Mouse (Mus musculus) heart, embryonic 10.5 days (tissue): ENCODE results near the gene Fam131a. TPM values are rescaled to one million over a fixed set of nuclear protein-coding genes. Genes with fewer than 3 reads are reported as not detected.

Experiments
- DNase-seq: peaks from one replicate; pipeline ENCODE4 v3.0.0-alpha.2; 2017; ENCODE audit warnings: low spot score
- H3K27ac ChIP-seq: fragments of 300-500 bp; sonication (generic); 2 replicates; pipeline ENCODE4 v1.5.1; 2016; ENCODE audit warnings: mild to moderate bottlenecking
- H3K27me3 ChIP-seq: fragments of 300-500 bp; sonication (generic); 2 replicates; pipeline ENCODE4 v1.6.1; 2016; ENCODE audit warnings: mild to moderate bottlenecking; ENCODE audit not compliant: poor library complexity, insufficient read depth, severe bottlenecking
- H3K36me3 ChIP-seq: fragments of 300-500 bp; sonication (generic); 2 replicates; pipeline ENCODE4 v1.6.1; 2016; ENCODE audit warnings: mild to moderate bottlenecking, moderate library complexity
- H3K4me1 ChIP-seq: fragments of 300-500 bp; sonication (generic); 2 replicates; pipeline ENCODE4 v1.6.1; 2016; ENCODE audit warnings: mild to moderate bottlenecking
- H3K4me3 ChIP-seq: fragments of 300-500 bp; sonication (generic); 2 replicates; pipeline ENCODE4 v1.5.1; 2016; ENCODE audit warnings: mild to moderate bottlenecking, moderate library complexity
- H3K9me3 ChIP-seq: fragments of 300-500 bp; sonication (generic); 2 replicates; pipeline ENCODE4 v1.6.1; 2016; ENCODE audit warnings: mild to moderate bottlenecking, moderate library complexity
- WGBS: fragments of 180-500 bp; shearing (Covaris S2); methylation state at CpG from one replicate; pipeline ENCODE4 v1.1.7; 2016; 5-methylcytosine and 5-hydroxymethylcytosine counted together
- polyA plus RNA-seq: library from polyadenylated mRNA; unstranded; fragments of >200 nt; fragmentation: Nextera tagmentation; extraction: Ambion mirVana; gene quantifications from 2 replicates; pipeline ENCODE4 v1.2.1, GENCODE M21; 2016

The Fam131a gene
- polyA plus RNA-seq, 1 experiment from 2014 or later, result 2.5 TPM

DNA sequence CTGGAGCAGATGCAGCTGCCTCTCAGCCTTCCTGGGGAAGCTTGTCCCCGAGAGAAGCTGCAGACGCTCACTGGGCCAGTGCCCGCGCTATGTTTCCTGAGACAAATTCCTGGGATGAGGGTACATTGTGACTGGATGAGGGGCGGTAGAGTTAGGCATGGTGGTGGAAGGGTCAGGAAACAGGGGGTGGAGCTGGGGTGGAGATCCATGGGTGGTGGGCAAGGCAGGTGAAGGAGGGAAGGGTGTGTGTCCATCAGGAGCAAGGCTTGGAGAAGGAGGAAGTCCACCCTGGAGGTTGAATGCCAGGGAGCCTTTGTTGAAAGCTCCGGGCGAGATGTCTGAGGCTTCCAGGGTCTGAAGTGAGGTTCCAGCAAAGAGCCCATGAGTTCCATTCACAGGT is 32.3 kb downstream of the Fam131a start:
- H3K4me3 ChIP-seq, result no peak overlapping the region
- 73% methylated on average over 7 of the region's 7 CpGs for WGBS
- DNase-seq, result no peak

DNA sequence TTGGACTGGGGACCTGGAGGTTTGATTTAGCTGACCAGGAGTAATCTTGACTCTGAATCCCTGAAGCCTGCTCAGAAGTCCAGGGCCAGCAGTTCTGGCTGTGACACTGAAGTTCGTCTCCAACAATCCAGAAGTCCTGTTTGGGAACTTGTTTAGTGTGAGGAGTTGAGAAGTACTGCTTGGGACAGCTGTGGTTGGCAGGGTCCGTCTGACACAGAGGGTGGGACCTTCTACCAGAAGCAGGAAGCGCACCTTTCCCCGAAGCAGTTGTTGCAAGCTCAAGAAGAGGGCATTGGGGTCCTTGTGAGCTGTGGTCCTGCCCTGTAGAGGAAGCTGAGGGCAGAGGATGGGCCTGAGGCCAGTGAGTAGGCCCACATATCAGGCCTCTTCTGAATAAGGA is 32.7 kb downstream of the Fam131a start:
- Histone ChIP-seq H3K27me3 (peaks cover 18% of the 10 kb centered on the region), H3K4me1 (peaks cover 8% of the 10 kb centered on the region; the same call in 1 of the 2 replicates), H3K36me3 (peaks cover 17% of the 10 kb centered on the region), H3K27ac (no peak overlapping the region), H3K4me3 (no peak overlapping the region), H3K9me3 (no peaks in the 10 kb centered on the region)
- WGBS, result 72% methylated on average over 4 of the region's 4 CpGs
- DNase-seq, result no peak

More for the DNA sequence above, 32.3 kb downstream of the Fam131a start:
- peaks cover 14% of the 10 kb centered on the region for H3K27me3 ChIP-seq
- no peak overlapping the region for H3K27ac ChIP-seq
- H3K4me1 ChIP-seq, result peaks cover 6% of the 10 kb centered on the region; the same call in 1 of the 2 replicates
- no peaks in the 10 kb centered on the region for H3K9me3 ChIP-seq
- H3K36me3 ChIP-seq, result peaks cover 21% of the 10 kb centered on the region

DNA sequence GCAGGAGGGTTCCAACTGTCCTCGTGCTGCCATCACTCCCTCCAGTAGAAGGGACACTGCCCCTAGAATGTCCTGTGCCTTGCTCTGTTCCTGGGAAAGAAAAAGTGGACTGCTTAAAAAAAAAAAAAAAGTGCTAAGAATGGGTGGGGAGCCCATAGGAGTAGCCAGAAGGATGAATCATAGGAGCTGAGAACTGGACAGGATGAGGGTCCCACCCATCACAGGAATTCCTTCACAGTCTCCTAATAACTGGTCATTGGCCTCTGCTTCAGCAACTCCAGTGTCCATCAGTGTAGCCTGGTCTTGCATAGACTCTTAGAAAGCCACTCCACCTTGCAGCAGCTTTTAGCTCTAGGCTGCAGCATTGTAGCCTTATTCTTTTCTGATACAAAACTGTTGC is 33.3 kb downstream of the Fam131a start:
- no peak overlapping the region for H3K27ac ChIP-seq
- H3K4me3 ChIP-seq, result no peak overlapping the region
- H3K4me1 ChIP-seq, result peaks cover 8% of the 10 kb centered on the region; the same call in 1 of the 2 replicates
- DNase-seq, result no peak
- peaks cover 20% of the 10 kb centered on the region for H3K27me3 ChIP-seq
- H3K36me3 ChIP-seq, result peaks cover 11% of the 10 kb centered on the region
- 67% methylated on average over 1 of the region's 1 CpGs for WGBS
- no peaks in the 10 kb centered on the region for H3K9me3 ChIP-seq

DNA sequence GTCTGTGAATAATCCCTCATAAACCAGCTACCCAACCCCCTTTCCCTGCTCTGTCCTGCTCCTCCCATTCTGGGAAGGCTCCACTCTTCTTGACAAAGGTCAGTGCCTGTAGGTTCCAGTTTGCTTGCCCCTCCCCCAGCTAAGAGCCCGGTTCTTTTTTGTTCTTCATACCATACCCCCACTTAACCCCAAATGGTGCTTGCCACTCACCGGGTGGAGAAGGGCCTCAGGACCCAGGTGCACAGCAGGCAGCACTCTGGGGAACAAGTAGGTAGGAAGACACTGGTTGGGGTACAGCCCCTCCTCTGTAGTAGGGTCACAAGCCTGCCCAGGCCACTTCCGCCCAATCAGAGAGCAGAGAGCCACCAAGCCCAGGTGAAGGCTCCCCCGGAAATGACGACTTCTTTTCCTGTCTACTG is 37.3 kb downstream of the Fam131a start:
- no peak for DNase-seq
- 25% methylated on average over 5 of the region's 5 CpGs for WGBS
- H3K36me3 ChIP-seq, result no peaks in the 10 kb centered on the region
- H3K27me3 ChIP-seq, result peaks cover 56% of the 10 kb centered on the region
- no peaks in the 10 kb centered on the region for H3K9me3 ChIP-seq
- no peak overlapping the region for H3K27ac ChIP-seq
- peaks cover 37% of the 10 kb centered on the region for H3K4me1 ChIP-seq
- no peak overlapping the region for H3K4me3 ChIP-seq

DNA sequence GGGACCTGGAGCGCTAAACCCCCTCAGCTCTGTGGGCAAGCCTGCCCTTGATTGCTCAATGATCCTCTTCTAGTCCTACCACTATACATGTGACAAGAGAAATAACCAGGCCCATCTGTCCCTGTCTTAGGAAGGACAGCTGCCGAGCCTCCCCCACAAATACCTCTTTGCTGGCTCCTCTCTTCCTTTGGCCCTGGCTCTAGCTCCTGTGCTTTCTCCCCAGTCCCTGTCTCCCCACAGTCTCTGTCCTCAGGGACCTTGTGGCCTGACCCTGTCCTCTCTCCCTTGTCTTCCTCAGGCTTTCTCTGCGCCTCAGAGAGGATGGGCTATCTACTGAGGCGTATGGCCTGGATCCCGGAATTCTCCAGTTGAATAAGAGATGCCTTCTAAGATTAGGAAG is 38.6 kb downstream of the Fam131a start:
- 58% methylated on average over 5 of the region's 5 CpGs for WGBS
- no peaks in the 10 kb centered on the region for H3K36me3 ChIP-seq
- peaks cover 37% of the 10 kb centered on the region for H3K4me1 ChIP-seq
- no peak for DNase-seq
- no peaks in the 10 kb centered on the region for H3K9me3 ChIP-seq
- no peak overlapping the region for H3K27ac ChIP-seq
- H3K27me3 ChIP-seq, result peaks cover 63% of the 10 kb centered on the region
- no peak overlapping the region for H3K4me3 ChIP-seq

DNA sequence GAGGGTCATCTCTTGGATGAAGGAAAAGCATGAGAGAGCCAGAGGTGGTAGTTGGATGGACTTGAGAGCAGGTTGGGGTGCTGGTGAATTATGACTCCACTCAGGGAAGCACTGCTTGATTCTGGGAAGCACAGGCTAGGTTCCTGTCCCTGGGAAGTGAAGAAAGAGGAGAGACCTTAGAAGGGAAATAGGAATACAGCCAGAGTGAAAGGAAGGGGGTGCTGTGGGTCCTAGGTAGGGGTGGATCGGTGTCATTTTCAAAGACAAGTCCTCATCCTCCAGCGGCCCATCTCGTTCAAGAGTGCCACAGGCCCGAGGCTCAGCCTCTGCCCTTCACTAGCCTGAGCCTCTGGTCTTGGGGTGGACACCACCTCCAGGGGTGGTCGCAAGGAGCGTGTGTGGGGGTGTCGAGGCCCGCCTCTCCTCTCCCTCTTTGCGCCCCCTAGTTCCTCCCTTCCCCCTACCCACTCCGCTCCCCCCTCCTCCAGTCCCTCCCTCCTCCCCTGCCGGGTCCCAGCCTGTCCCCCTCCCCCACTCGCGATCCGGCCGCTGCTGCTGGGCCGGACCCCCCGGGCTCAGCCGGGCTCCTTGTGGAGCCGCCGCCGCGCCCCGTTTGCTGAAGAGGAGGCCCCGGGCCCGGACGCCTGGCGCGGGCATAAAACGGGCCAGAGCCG is 39.3 kb downstream of the Fam131a start:
- H3K4me3 ChIP-seq, result peak overlapping the region; percentile 69
- no peaks in the 10 kb centered on the region for H3K9me3 ChIP-seq
- no peak for DNase-seq
- H3K4me1 ChIP-seq, result peaks cover 37% of the 10 kb centered on the region
- WGBS, result 1% methylated on average over 30 of the region's 30 CpGs
- H3K27me3 ChIP-seq, result peaks cover 70% of the 10 kb centered on the region
- no peaks in the 10 kb centered on the region for H3K36me3 ChIP-seq
- peak overlapping the region; percentile 81 for H3K27ac ChIP-seq

DNA sequence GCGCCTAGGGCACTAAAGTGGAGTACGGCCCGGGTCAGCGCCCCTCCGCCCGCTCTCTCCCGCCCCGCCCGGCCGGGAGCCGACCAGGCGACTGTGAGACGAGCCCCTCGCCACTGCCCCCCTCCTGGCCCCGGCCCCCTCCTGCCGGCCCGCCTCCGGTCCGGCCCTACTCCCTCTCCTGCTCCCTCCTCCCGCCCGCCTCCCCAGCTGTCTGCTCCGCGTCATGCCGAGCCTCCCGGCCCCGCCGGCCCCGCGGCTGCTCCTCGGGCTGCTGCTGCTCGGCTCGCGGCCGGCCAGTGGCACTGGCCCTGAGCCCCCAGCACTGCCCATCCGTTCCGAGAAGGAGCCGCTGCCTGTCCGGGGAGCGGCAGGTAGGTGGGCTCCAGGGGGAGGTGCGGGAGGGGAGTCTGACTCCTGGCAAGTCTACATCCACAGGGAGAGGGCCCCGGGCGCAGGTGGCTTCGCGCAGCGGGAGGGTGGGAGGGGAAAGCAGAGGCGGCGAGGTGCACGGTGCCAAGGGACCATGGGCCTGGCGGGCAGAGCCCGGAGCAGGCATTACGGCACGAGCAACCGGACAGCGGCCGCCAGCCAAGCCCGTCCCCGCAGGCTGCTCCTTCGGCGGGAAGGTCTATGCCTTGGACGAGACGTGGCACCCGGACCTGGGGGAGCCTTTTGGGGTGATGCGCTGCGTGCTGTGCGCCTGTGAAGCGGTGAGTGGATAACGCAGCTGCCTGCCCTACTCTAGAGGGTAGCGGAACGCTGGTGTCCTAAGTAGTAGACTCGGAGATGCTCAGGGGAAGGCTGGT is 40.1 kb downstream of the Fam131a start, which contains the start of gene Chrd:
Chrd (plus strand) TSS at position 203 of the 806 bp plus-strand sequence.
- under 1% methylated on average over 58 of the region's 70 CpGs for WGBS
- H3K4me1 ChIP-seq, result peaks cover 37% of the 10 kb centered on the region
- H3K9me3 ChIP-seq, result no peaks in the 10 kb centered on the region
- peak within 1 kb of the TSS; percentile 81 for H3K27ac ChIP-seq
- DNase-seq, result no peak
- H3K4me3 ChIP-seq, result peak within 1 kb of the TSS; percentile 69
- peaks cover 77% of the 10 kb centered on the region for H3K27me3 ChIP-seq
- H3K36me3 ChIP-seq, result no peaks in the 10 kb centered on the region

DNA sequence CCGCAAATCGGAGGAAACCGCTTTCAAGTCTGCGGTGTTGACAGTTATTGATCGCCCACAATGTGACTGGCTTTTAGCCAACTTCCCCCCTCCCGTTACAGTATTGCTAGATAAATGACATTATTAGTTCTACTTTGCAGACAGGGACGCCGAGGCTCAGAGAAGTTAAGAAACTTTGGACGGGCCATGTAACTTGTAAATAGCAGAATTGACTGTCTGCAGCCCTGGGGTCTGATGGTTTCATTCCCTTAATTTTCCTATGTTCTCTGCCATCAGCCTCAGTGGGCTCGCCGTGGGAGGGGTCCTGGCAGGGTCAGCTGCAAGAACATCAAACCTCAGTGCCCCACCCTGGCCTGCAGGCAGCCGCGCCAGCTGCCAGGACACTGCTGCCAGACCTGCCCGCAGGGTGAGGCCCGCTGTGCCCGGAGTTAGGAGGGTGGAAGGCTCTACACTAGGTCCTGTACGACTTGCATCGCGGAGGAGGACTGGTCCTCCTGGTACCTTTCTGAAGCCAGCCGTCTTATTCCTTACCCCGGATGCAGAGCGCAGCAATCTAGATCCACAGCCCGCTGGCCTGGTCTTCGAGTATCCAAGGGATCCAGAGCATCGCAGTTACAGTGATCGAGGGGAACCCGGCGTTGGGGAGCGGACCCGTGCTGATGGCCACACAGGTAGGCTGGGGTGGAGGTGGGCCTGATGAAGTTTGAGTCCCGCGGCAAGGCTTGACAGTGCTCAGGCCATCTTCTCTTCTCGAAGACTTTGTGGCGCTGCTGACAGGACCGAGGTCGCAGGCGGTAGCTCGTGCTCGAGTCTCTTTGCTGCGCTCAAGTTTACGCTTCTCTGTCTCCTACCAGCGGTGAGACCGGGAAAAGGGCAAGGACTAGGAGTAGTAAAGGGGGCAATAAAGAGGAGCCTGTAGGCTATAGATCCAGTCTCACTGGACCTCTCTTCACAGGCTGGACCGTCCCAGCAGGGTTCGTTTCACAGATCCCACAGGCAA is 41.0 kb downstream of the Fam131a start, which contains the start of gene Thpo:
Thpo (minus strand) TSS at position 781 of the 1,000 bp plus-strand sequence.
- no peaks in the 10 kb centered on the region for H3K36me3 ChIP-seq
- H3K27me3 ChIP-seq, result peaks cover 82% of the 10 kb centered on the region
- peak within 1 kb of the TSS; percentile 69 for H3K4me3 ChIP-seq
- H3K4me1 ChIP-seq, result peaks cover 37% of the 10 kb centered on the region
- H3K27ac ChIP-seq, result peak within 1 kb of the TSS; percentile 81
- no peaks in the 10 kb centered on the region for H3K9me3 ChIP-seq
- WGBS, result 3% methylated on average over 45 of the region's 45 CpGs
- DNase-seq, result no peak

DNA sequence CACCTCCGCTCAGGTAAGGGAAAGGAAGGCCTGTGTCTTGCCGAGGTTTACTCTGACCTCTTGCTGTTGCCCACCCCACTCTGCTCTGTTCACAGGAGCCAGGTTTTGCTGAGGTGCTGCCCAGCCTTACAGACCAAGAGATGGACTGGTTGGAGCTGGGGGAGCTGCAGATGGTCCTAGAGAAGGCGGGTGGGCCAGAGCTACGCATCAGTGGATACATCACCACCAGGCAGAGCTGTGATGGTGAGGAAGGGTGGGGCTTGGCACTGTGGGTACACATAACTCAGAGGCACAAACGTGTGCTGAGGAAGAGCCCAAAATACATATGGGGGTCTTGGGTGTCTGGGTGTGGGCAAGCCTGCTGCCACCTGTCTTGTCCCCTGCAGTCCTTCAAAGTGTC is 42.6 kb downstream of the Fam131a start:
- no peaks in the 10 kb centered on the region for H3K36me3 ChIP-seq
- H3K4me3 ChIP-seq, result no peak overlapping the region
- DNase-seq, result no peak
- H3K27ac ChIP-seq, result no peak overlapping the region
- H3K9me3 ChIP-seq, result no peaks in the 10 kb centered on the region
- peaks cover 73% of the 10 kb centered on the region for H3K27me3 ChIP-seq
- peaks cover 29% of the 10 kb centered on the region for H3K4me1 ChIP-seq
- WGBS, result 69% methylated on average over 5 of the region's 5 CpGs

DNA sequence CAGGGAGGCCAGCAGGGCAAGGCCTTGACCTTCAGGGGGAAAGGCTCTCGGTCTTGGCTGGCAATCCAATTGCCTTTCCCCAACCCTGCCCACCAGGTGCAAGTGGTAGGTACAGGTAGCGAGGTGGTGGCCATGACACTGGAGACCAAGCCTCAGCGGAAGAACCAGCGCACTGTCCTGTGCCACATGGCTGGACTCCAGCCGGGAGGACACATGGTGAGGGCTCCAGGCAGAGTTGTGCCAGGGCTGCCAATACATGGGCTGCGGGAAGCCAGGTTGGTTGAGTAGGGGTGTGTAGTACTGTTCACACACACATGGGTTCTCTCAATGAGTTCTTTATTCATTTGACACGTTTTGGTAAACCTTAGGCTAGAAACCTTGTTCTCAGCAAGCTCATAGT is 43.1 kb downstream of the Fam131a start:
- peaks cover 29% of the 10 kb centered on the region for H3K4me1 ChIP-seq
- no peaks in the 10 kb centered on the region for H3K36me3 ChIP-seq
- WGBS, result 84% methylated on average over 7 of the region's 7 CpGs
- no peak for DNase-seq
- no peaks in the 10 kb centered on the region for H3K9me3 ChIP-seq
- H3K27ac ChIP-seq, result no peak overlapping the region
- no peak overlapping the region for H3K4me3 ChIP-seq
- H3K27me3 ChIP-seq, result peaks cover 72% of the 10 kb centered on the region

DNA sequence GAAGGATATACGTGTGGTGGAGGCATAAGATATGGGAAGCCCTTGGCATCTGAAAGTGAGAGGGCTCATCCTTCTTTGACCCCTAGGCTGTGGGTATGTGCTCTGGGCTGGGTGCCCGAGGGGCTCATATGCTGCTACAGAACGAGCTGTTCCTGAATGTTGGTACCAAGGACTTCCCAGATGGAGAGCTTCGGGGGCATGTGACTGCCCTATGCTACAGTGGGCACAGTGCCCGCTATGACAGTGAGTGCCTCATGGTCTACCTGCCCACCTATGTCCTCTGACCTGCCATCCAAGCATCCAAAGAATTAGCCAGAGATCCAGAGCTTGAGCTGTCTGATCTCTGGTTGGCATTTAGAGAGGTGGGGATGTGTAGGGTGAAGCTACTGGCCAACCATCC is 43.8 kb downstream of the Fam131a start:
- DNase-seq, result no peak
- Histone ChIP-seq H3K9me3 (no peaks in the 10 kb centered on the region), H3K4me1 (peaks cover 26% of the 10 kb centered on the region), H3K36me3 (no peaks in the 10 kb centered on the region), H3K4me3 (no peak overlapping the region), H3K27ac (no peak overlapping the region), H3K27me3 (peaks cover 66% of the 10 kb centered on the region)
- 79% methylated on average over 5 of the region's 5 CpGs for WGBS

DNA sequence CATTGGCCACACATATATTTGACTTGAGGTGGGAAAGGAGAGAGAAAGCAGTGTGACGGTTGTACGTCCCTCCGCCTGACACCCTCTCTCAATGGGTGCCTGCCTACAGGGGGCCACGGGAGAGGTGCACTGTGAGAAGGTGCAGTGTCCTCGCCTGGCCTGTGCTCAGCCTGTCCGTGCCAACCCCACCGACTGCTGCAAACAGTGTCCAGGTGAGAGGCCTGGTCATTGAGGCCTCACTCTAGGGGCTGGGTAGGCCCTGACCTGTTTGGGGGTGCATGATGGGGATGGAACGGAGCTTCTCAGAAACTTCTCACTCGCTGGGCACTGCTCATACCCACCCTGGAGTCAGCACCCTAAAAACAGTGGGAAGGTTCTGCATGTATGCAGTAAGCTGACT is 46.8 kb downstream of the Fam131a start:
- peak; percentile 64 for DNase-seq
- WGBS, result 81% methylated on average over 9 of the region's 9 CpGs
- Histone ChIP-seq H3K4me3 (no peak overlapping the region), H3K27ac (no peak overlapping the region), H3K9me3 (no peaks in the 10 kb centered on the region), H3K27me3 (peaks cover 38% of the 10 kb centered on the region), H3K4me1 (no peaks in the 10 kb centered on the region), H3K36me3 (no peaks in the 10 kb centered on the region)
